Mouse (Mus musculus): ENCODE data around the gene Gm49342.
"Not testable (repeated sequence)": the region's sequence is repeated elsewhere in the genome, so short reads cannot be mapped to it uniquely, and the experiment has no call there.

Gm49342 gene

DNA sequence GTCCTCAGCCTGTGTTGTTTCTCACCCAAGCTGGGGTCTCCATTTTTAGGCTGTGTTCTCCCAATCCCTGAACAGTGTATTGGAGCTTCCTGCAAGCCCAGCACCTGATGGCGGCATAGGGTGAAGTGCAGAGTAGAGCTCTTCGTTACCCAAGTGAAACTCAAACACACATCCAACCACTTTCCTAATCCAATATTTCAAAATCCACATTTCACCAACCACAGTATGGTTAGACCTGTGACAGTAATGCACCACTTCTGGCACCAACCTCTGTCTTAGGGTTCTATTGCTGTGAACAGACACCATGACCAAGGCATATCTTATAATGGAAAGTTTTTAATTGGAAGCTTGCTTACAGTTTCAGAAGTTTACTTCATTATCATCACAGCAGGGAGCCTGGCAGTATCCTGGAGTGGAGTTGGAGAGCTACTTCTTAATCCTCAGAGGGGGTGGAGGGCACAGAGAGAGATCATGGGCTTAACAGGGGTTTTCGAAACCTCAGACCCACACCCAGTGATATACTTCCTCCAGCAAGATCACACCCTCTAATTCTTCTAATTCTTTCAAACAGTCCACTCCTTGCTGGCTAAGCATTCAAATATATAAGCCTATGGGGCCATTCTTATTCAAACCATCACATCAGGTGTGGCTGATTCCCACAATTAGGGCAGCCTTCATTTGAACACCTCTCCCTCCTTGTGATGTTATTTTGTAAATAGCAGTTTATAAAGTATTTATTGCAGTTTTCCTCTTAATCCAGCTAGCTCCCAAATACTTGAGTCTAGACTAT, 6.0 kb upstream of the Gm49342 start:
- DNase-seq: no peak

DNA sequence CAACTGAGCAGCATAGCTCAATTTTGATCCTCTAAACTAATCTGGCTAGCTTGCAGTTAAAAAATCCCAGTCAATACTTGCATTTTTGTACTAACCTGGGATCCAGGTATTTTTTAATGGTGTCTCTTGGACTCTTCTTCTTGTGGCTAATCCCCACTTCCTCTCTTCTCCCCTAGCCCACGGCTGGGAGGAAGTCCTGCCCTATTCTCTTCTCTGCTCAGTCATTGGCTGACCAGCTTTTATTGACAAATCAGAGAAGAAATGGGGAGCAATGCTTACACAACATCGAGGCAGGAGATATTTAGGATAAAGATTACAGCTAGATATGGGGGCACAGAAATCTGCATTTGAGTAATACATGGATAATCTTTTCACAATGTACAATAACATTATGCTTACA, 5.4 kb upstream of the Gm49342 start:
- no peak for DNase-seq

DNA sequence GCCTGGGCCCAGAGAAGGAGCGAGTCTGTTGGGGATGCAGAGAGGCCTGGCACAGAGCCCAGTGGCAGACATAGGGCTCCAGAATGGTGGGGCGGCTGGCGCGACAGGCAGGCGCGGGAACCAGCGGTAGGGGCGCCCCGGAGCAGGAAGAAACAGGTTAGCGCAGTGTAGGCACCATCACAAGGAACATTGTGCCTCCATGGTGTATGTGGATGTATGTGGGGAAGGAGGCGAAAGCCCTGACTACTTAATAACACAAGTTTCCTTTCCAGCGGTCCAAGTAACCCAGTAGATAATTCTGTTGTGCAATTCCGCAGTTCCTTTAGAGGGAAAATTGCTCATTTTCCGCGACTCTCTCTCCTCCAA, 334 bp downstream of the Gm49342 start:
- not testable (repeated sequence) for DNase-seq

DNA sequence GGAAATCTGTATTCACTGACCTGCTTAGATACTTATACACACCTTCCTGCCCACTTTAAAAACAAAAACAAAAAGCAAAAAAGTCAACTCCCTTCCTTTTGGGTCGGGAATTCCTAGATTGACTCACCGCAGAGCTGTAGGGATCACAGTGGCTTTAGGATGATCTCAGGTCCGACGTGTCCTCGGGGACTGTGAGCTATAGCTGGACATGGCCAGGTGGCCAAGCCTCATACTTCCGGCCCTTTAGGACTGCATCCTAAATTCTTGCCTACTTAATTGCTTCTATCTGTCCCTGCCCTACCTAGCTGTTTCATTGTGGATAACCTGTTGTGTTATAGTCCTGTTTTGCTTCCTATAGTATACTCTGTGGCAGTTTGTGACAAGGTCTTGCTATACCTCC, 764 bp downstream of the Gm49342 start:
- not testable (repeated sequence) for DNase-seq

DNA sequence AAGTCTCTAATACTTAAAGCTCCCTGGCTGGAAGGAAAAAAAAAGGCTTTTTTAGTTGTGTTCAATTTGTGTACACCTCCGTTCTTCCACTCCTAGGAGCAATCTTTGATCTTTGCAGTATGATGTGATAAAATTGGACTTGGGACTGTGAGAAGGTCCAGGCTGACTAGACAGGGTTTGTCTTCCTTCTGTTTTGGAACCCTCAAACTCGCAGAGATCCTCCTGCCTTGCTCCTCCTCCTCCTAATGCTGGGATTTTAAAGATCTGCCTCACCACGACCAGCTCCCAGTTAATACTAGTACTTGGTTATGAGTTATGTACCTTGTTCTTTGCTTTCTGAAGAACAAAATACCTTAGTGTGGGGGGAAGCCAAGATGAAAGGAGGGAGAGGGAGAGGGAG, 1.2 kb downstream of the Gm49342 start:
- not testable (repeated sequence) for DNase-seq

DNA sequence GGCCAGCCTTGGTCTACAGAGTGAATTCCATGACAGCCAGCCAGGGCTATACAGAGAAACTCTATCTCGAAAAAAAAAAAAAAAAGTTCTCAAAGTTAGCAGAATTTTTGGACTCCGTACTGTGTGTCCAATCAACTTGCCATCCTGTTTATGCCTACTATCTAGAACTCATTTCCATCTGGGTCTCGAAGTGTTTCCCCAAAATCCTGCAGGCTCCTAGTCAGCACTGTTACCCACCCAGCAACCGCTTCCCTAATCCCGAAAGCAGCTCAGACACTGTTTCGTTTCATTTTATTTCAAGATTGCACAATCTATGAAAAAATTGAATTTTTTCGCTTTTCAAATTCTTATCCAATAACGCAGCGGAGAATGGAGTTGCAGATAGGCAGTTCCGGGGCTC, 11.2 kb downstream of the Gm49342 start:
- no peak for DNase-seq

DNA sequence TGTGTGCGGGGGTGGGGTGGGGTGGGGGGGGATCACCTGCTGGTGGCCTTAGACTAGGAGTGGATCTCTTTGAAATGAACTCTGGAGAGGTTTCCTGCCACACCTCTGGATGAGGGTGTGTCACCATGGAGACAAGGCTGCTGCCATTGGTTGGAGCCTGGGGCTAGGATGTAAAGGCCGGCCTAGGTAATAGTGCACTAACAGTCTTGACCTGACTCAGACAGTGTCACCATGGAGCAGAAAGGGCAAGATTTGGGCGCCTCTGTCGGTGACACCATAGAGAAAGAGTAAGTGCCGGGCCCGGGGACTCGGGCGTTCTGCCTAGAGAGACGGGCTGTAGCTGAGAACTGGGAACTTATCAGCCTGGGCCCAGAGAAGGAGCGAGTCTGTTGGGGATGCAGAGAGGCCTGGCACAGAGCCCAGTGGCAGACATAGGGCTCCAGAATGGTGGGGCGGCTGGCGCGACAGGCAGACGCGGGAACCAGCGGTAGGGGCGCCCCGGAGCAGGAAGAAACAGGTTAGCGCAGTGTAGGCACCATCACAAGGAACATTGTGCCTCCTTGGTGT, 11.7 kb downstream of the Gm49342 start, which contains the start of gene Pnp2:
Gene Pnp2 (plus strand): TSS at position 51 of the 567 bp plus-strand sequence.
- peak; percentile 68 for DNase-seq

DNA sequence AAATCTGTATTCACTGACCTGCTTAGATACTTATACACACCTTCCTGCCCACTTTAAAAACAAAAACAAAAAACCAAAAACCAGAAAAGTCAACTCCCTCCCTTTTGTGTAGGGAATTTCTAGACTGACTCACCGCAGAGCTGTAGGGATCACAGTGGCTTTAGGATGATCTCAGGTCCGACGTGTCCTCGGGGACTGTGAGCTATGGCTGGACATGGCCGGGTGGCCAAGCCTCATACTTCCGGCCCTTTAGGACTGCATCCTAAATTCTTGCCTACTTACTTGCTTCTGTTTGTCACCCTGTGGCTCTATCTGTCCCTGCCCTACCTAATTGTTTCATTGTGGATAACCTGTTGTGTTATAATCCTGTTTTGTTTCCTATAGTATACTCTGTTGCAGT, 12.4 kb downstream of the Gm49342 start:
- not testable (repeated sequence) for DNase-seq

DNA sequence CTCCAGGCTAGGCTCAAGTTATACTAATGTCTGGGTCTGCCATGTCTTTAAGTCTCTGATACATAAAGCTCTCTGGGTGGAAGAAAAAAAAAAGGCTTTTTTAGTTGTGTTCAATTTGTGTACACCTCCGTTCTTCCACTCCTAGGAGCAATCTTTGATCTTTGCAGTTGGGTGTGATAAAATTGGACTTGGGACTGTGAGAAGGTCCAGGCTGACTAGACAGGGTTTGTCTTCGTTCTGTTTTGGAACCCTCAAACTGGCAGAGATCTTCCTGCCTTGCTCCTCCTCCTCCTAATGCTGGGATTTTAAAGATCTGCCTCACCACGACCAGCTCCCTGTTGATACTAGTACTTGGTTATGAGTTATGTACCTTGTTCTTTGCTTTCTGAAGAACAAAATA, 12.8 kb downstream of the Gm49342 start:
- DNase-seq: not testable (repeated sequence)

DNA sequence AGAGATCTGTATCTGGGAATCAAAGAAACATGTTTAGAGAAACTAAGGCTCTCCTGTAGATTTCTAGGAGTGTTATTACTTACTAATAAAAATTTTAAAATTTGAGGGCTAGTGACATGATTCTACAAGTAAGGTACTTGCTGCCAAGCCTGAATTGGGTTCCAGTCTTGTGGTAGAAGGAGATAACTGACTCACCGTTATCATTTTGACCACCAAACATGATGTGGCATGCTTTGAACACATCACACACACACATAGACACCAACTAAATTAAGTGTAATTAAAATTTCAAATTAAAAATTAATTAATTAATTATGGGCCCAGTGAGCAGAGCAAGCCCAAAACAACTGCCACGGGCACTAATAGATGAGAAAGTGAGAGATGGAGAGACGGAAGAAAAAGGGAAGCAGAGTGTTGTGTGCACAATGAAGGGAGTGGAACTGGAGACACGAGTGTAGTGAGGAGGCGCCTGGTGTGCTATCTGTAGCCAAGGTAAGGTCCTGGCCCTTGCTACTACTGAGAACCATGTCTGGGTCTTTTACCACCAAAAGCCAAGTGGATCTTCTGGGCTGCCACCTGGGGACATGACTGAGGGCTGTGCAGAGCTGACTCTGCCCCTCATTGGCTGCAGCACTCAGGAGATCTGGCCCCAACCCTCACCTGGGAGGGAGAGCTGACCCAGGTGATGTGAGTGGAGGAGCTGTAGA, 14.1 kb downstream of the Gm49342 start:
- DNase-seq: not testable (repeated sequence)

DNA sequence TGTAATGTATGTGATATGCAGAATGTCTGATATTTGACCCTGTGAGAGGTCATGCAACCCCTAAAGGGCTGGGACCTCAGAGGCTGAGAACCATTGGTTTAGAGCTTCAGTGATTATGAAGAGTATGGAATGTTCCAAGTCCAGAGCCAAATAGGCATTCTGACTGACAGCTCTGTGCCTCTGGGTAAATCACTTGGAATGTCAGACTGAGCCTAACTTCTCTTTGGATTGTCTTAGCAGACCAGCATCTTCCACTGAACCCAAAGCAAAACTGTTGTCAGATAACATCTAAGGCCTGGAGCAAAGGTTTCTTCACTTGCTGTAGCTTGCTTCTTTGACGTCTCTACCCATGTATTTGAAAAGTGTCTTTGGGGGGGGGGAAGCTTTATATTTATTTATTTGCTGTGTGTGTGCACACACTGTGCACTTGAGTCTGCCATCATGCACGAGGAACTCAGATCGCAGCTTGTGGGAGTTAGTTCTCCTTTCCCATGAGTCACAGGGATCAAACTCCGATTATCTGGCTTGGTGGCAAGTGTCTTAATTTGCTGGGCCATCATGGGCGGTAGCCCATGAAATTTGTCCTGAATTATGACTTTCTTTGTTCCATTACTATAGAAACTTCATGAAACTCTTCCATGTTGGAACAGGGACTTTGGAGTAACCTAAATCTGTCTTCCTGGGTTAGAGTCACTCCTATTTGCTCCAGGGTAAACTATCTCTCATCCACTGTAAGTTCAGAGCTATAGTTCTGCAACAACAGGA, 24.1 kb downstream of the Gm49342 start:
- DNase-seq: no peak

DNA sequence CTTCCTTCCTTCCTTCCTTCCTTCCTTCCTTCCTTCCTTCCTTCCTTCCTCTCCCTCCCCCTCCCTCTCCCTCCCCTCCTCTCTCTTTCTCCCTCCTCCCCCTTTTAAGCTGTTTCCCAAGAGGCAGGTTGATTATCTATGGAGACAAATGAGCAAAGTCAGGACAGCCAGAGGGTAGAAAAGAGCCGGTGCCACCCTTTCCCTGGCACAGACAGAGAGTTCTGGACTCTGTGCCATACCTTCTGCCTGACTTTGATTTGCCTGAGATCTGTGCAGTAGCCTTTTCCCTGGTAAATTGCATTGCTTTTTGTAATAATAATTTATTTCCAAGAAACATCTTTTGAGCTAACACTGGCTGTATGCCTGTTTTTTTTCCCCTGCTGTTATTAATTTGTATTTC, 24.7 kb downstream of the Gm49342 start:
- DNase-seq: no peak

DNA sequence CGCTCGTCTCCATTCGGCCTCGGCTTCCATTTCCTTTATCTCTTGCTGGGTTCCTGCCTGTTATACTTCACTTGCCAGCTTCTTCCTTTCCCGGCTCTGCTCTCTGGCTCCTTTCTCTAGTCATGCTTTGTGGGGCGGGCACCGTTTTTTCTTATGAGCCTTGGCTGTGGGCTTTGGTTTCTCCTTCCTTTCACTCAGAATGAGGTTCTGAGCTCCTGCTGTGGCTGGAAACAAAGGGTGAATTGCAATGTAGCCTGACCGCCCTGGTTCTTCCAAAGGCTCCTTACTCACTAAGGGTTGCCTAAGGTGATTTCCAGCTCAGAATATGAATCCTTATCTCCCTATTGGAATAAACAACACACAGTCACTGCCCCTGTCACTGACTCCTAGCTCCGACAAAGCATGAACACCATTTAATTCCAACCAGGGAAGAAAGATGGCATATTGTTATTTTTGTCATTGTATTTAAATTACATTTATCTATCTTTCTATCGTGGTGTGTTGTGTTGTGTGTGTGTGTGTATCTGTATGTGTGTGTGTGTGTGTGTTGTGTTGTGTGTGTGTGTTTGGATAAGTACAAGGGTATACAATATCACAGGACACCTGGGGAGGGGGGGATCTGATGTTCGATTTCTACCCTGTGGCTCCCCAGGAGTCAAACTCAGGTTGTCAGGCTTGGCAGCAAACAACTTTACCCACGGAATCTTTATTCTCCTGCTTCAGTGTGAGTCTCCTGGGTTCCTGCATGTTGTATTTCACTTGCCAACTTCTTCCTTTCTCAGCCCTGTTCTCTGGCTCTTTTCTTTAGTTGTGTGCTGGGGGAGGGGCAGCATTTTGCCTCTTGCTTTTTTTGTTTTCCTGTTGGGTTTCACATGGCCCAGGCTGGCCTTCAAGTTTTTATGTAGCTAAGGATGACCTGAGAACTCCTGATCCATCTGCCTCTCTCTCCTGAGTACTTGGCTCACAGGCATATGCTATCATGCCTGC, 25.5 kb downstream of the Gm49342 start:
- DNase-seq: peak; percentile 58

DNA sequence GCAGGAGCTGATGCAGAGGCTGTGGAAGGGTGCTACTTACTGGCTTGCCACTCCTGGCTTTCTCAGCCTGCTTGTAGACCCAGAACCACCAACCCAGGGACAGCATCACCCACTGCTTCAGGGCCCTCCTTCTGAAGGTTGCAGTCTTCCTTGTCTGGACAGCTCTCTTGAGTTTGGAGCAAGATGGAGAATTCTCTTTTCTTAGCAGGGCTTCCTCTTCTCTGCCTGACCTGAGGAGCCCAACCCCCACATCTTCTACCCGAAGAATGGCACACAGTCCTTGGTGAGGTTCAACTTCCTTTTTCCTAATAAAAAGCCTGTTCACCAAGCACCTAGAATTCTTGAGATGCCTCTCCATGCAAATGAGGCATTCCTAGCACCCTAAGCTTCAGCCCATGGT, 26.5 kb downstream of the Gm49342 start:
- no peak for DNase-seq

DNA sequence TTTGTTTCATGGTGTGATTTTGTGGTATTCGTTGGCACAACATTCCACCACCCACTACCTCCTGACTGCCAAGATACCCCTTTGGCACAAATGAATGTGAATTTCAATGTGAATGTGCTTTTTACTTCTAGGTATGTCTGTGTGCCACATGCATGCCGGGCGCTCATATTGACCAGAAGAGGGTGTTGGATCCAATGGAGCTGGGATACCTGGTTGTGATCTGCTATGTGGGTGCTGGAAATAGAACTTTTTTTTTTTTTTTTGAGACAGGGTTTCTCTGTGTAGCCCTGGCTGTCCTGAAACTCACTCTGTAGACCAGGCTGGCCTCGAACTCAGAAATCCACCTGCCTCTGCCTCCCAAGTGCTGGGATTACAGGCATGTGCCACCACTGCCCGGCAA, 28.7 kb downstream of the Gm49342 start:
- DNase-seq: not testable (repeated sequence)

DNA sequence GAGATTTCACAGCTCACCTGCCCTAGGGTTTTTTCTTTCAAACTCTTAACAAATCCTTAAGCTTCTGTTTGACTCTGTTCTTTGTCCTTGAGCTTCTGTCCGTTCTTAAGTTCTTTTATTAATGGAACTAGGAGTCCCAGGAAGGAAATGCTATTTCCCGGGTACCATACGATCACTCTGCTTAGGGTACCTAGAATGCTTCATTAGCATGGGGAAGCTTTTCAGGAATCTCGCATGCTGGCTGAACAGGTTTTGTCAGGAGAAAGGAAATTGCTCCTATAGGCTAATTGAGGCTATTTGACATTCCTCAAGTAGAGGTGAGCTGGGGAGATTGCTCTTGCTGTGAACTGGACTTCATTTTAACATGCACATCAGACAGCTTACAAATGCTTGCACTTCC, 29.4 kb downstream of the Gm49342 start:
- DNase-seq: no peak

DNA sequence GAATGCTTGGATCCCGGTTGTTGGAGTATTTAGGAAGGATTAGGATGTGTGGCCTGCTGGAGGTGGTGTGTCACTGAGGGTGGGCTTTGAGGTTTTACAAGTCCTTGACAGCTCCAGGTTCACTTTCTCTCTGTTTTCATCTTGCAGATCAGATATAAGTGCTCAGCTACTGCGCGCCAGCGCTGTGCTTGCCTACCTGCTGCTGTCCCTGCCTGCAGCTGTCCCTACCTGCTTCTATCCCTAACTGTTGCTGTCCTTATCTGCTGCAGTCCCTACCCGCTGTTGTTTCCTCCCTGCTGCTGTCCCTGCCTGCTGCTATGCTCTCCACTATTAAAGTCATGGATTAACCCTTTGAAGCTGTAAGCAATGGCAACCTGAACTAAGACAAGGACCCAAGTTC, 30.7 kb downstream of the Gm49342 start:
- DNase-seq: no peak

DNA sequence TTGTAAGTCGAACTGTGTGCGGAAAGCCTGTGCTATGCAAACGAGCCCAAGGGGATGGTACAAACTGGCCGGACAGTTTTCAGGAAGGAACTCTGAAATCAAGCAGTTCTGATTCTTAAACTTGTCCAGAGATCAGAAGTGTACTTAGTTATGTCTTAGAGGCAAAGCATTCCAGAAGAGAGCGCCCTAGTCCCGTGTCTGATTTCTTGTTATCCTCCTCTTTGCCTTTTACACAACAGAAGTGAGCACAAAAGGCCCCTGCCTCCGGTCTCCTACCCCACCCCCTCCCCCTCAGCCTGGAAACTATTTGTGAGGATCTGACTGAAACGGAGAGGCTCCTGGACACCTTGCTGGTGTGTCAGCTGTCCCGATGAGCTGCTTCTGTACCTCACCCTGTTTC, 32.4 kb downstream of the Gm49342 start:
- DNase-seq: no peak

DNA sequence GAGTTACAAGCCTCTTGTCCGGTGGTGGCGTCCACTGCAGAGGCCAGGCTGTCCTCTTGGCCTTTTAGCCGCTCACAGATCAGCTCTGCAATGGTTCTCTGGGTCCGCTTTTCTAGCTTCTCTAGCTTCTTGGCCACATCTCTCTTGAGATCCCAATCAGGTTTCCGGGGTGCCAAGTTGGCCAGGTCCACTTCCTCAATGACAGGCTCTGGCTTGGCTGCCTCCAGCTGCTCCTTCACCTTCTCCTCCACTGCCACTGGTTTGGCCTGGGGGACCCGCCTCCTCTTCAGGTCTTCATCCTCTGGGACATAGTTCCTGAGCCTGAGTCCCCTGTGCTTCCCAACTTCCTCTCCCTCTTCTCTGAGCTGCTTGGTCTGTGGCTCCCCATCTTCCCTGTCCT, 34.1 kb downstream of the Gm49342 start:
- DNase-seq: not testable (repeated sequence)

DNA sequence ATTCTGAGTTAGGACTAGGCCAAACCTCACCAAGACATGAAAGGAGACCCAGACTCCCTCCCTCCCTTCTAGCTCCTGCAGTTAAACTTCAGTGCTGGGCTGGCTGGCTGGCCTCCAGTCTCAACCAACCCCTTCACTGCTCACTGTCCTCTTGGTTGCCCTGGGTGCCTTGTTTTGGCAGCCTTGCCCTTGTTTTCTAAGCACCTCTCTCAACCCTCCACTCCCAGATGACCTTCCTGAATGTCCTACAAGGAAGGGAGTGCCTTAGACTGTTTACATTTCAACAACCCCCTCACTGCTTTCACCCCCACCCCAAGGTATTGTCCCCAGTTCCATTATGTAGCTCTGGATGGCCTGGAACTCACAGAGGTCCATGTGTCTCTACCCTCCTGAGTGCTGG, 35.3 kb downstream of the Gm49342 start:
- DNase-seq: no peak

DNA sequence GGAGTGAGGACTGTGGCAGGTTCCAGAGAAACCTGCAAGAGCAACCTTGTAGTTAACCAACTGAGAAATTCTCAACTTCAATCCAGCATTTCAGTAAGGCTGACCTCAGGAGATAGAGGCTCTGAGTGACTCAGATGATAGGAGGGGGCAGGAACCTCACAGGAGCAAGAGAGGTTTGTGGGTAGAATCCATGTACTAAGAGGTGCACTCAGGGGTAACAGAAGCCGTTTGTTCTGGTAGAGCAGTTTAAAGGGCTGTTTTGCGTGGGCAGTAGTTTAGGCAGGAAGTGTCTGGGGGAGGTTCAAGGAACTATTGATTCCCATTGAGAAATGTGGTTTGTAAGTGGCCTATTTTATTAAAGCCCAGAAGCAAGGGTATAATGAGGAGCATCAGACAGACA, 36.9 kb downstream of the Gm49342 start:
- DNase-seq: no peak

DNA sequence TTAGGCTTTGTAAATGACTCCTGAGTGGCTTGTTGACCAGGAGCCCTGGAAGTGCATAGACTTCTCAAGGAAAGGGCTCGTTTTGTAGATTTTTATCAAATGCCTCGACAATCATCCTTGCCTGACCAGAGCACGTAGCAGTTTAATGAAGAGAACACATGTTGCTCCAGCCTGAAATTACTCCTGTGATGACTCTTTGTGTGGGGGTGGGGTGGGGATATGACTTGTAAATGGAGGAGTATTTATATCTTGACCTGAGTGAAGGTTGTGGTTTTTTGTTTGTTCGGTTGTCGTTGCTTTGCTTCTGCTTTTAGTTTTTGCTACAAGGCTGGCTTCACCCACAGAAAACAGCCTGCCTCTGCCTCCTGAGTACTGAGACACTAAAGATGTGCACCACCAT, 37.5 kb downstream of the Gm49342 start:
- DNase-seq: no peak
